Mouse (Mus musculus) limb, embryonic 14.5 days (tissue): Measurements from ENCODE around the gene Itga11. TPM values are rescaled to one million over a fixed set of nuclear protein-coding genes. Genes with fewer than 3 reads are reported as not detected.

Experiments
- ATAC-seq: fragments of 200-750 bp; cut with Nextera tagmentation; 2 replicates; pipeline ENCODE4 v1.8.0; 2017; ENCODE audit warnings: low read depth, moderate number of reproducible peaks, moderate TSS enrichment; ENCODE audit not compliant: low FRiP score
- DNase-seq: peaks from one replicate; pipeline ENCODE4 v3.0.0-alpha.2; 2015; ENCODE audit warnings: low spot score
- H3K27ac ChIP-seq: fragments of 300-500 bp; sonication (generic); replicated peaks from 2 replicates; pipeline ENCODE4 v1.5.1; 2014; ENCODE audit warnings: low read depth, mild to moderate bottlenecking, low read length, moderate library complexity, mixed read lengths
- H3K27me3 ChIP-seq: fragments of 300-500 bp; sonication (generic); 2 replicates; pipeline ENCODE4 v1.6.1; 2014; ENCODE audit warnings: low read length, mixed read lengths; ENCODE audit not compliant: control insufficient read depth, insufficient read depth
- H3K36me3 ChIP-seq: fragments of 300-500 bp; sonication (generic); 2 replicates; pipeline ENCODE4 v1.6.1; 2014; ENCODE audit warnings: mild to moderate bottlenecking, low read length, moderate library complexity, mixed read lengths; ENCODE audit not compliant: control insufficient read depth, insufficient read depth
- H3K4me1 ChIP-seq: fragments of 300-500 bp; sonication (generic); 2 replicates; pipeline ENCODE4 v1.6.1; 2014; ENCODE audit warnings: antibody characterized with exemption, low read length, mixed read lengths; ENCODE audit not compliant: control insufficient read depth, insufficient read depth
- H3K4me2 ChIP-seq: fragments of 300-500 bp; sonication (generic); replicated peaks from 2 replicates; pipeline ENCODE4 v1.6.1; 2014; ENCODE audit warnings: low read depth, mild to moderate bottlenecking, low read length, moderate library complexity; ENCODE audit not compliant: severe bottlenecking
- H3K4me3 ChIP-seq: fragments of 300-500 bp; sonication (generic); replicated peaks from 2 replicates; pipeline ENCODE4 v1.5.1; 2014; ENCODE audit warnings: low read length
- H3K9ac ChIP-seq: fragments of 300-500 bp; sonication (generic); 2 replicates; pipeline ENCODE4 v1.6.1; 2014; ENCODE audit warnings: mild to moderate bottlenecking, low read depth, low read length, moderate library complexity; ENCODE audit not compliant: severe bottlenecking
- H3K9me3 ChIP-seq: fragments of 300-500 bp; sonication (generic); 2 replicates; pipeline ENCODE4 v1.6.1; 2016; ENCODE audit warnings: low read length; ENCODE audit not compliant: control insufficient read depth
- POLR2A ChIP-seq: fragments of 200-500 bp; IDR thresholded peaks from 2 replicates; pipeline ENCODE4 v1.8.0; 2012; ENCODE audit warnings: inconsistent platforms, mild to moderate bottlenecking, moderate library complexity, borderline replicate concordance; ENCODE audit not compliant: insufficient read depth, insufficient read length; ENCODE audit errors: extremely low read depth
- WGBS: fragments of 180-500 bp; shearing (Covaris S2); extraction: QIAGEN DNeasy Blood & Tissue Kit; methylation state at CpG from one replicate; pipeline ENCODE4 v1.1.7; 2014; 5-methylcytosine and 5-hydroxymethylcytosine counted together
- polyA plus RNA-seq, 2 experiments: library from polyadenylated mRNA; depleted of rRNA in 1 of 2; stranded (reverse) in 1 of 2; unstranded in 1 of 2; fragments of >200 nt; fragmentation: Nextera tagmentation in 1 of 2; extraction: Ambion mirVana in 1 of 2; gene quantifications; 2 replicates each; pipeline versions ENCODE4 v1.2.1 to v1.2.3; 2012 to 2014

Itga11 gene
- polyA plus RNA-seq, 2 experiments, result 11.6 to 18.2 TPM

- no peak for DNase-seq
- no peak for TF ChIP-seq POLR2A
- no peaks in the 10 kb centered on the region for H3K27me3 ChIP-seq
- H3K4me2 ChIP-seq, result no peak overlapping the region
- no peaks in the 10 kb centered on the region for H3K9me3 ChIP-seq
- H3K4me1 ChIP-seq, result 0 out of 2 replicates have a peak, but pooled peaks cover 3% of the 10 kb centered on the region
- H3K36me3 ChIP-seq, result peaks cover 9% of the 10 kb centered on the region
- WGBS, result 76% methylated on average over 8 of the region's 8 CpGs
- ATAC-seq, result no peak
- no peak overlapping the region for H3K9ac ChIP-seq
- no peak overlapping the region for H3K4me3 ChIP-seq
- H3K27ac ChIP-seq, result no peak overlapping the region
These were observed 95.1 kb downstream of the Itga11 start for GRCm38 (mm10) chr9:62772746-62773145.

DNA sequence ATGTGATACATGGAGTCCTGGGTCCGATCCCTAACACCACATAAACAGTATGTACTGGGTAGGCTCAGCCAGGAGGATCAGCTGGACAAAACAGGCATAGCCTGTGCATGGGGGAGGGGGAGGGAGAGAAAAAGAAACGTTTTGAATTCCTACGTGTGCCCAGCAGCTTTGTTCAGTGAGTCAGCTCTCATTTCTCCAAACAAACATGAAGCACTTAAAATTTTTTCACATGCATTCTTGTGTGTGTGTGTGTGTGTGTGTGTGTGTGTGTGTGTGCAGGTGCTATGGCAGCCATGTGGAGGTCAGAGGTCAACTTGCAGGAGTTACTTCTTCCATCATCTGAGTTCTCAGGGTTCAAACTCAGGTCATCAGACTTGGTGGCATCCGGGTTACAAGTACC is 97.8 kb downstream of the Itga11 start:
- TF ChIP-seq POLR2A, result no peak
- Histone ChIP-seq H3K4me2 (no peak overlapping the region), H3K4me1 (0 out of 2 replicates have a peak, but pooled peaks cover 3% of the 10 kb centered on the region), H3K9me3 (no peaks in the 10 kb centered on the region), H3K27me3 (no peaks in the 10 kb centered on the region), H3K27ac (no peak overlapping the region), H3K4me3 (no peak overlapping the region), H3K9ac (no peak overlapping the region), H3K36me3 (0 out of 2 replicates have a peak, but pooled peaks cover 9% of the 10 kb centered on the region)
- WGBS, result 48% methylated on average over 4 of the region's 4 CpGs
- ATAC-seq, result no peak
- DNase-seq, result no peak

GRCm38 (mm10) chr9:62777461-62777860 is 99.8 kb downstream of the Itga11 start:
- peak; percentile 47 for ATAC-seq
- Histone ChIP-seq H3K27ac (no peak overlapping the region), H3K9me3 (no peaks in the 10 kb centered on the region), H3K4me1 (0 out of 2 replicates have a peak, but pooled peaks cover 3% of the 10 kb centered on the region), H3K36me3 (0 out of 2 replicates have a peak, but pooled peaks cover 3% of the 10 kb centered on the region), H3K27me3 (no peaks in the 10 kb centered on the region), H3K9ac (no peak overlapping the region), H3K4me3 (no peak overlapping the region), H3K4me2 (no peak overlapping the region)
- 2% methylated on average over 5 of the region's 5 CpGs for WGBS
- peak; percentile 79 for DNase-seq
- no peak for TF ChIP-seq POLR2A

- WGBS, result 81% methylated on average over 9 of the region's 9 CpGs
- H3K4me1 ChIP-seq, result 0 out of 2 replicates have a peak, but pooled peaks cover 3% of the 10 kb centered on the region
- no peaks in the 10 kb centered on the region for H3K9me3 ChIP-seq
- H3K27ac ChIP-seq, result no peak overlapping the region
- H3K4me2 ChIP-seq, result no peak overlapping the region
- H3K27me3 ChIP-seq, result no peaks in the 10 kb centered on the region
- no peak for DNase-seq
- H3K9ac ChIP-seq, result no peak overlapping the region
- no peak for ATAC-seq
- H3K4me3 ChIP-seq, result no peak overlapping the region
- H3K36me3 ChIP-seq, result no peaks in the 10 kb centered on the region
- no peak for TF ChIP-seq POLR2A
These were observed 101.1 kb downstream of the Itga11 start for GRCm38 (mm10) chr9:62778721-62779120.

DNA sequence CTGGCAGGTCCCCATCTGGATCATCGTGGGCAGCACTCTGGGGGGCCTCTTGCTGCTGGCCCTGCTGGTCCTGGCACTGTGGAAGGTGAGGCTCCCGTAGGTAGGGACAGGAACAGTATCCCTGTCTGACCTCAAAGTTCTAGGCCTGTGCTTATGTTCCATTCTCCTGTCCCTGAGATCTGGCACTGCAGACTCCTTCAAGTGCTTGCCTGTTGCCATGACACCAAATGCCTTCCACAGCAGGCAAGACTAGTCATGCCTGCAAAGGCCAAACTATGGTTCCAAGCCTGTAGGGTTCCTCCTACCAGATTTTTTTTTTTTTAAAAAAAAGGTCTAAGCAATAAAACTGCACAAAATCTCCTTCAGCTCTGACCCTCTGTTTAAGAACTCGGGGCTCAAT is 104.3 kb downstream of the Itga11 start:
- Histone ChIP-seq H3K4me3 (no peak overlapping the region), H3K4me1 (0 out of 2 replicates have a peak, but pooled peaks cover 3% of the 10 kb centered on the region), H3K27ac (no peak overlapping the region), H3K9me3 (no peaks in the 10 kb centered on the region), H3K36me3 (no peaks in the 10 kb centered on the region), H3K27me3 (no peaks in the 10 kb centered on the region), H3K9ac (no peak overlapping the region), H3K4me2 (no peak overlapping the region)
- peak; percentile 14 for DNase-seq
- ATAC-seq, result no peak
- no peak for TF ChIP-seq POLR2A
- WGBS, result 76% methylated on average over 3 of the region's 3 CpGs
